Mouse (Mus musculus) embryonic facial prominence, embryonic 11.5 days (tissue): ENCODE measurements around the gene 2610318N02Rik. TPM values are rescaled to one million over a fixed set of nuclear protein-coding genes. Genes with fewer than 3 reads are reported as not detected.
A peak's percentile ranks its signal among the peaks of the same experiment; 100 is the strongest.
"Not testable (repeated sequence)": the region's sequence is repeated elsewhere in the genome, so short reads cannot be mapped to it uniquely, and the experiment has no call there.

Experiments
- ATAC-seq: fragments of 200-750 bp; cut with Nextera tagmentation; replicated peaks from 2 replicates; pipeline ENCODE4 v1.8.0; 2017; ENCODE audit warnings: low read depth; ENCODE audit not compliant: insufficient number of reproducible peaks, low FRiP score, low TSS enrichment
- DNase-seq: peaks from one replicate; pipeline ENCODE4 v3.0.0-alpha.2; 2015; ENCODE audit warnings: low spot score
- H3K27ac ChIP-seq: fragments of 300-500 bp; sonication (generic); replicated peaks from 2 replicates; pipeline ENCODE4 v1.5.1; 2014; ENCODE audit warnings: mild to moderate bottlenecking, low read depth, low read length, control low read depth
- H3K27me3 ChIP-seq: fragments of 300-500 bp; sonication (generic); 2 replicates; pipeline ENCODE4 v1.6.1; 2014; ENCODE audit warnings: mild to moderate bottlenecking, low read length, moderate library complexity, mixed read lengths; ENCODE audit not compliant: control insufficient read depth, insufficient read depth
- H3K36me3 ChIP-seq: fragments of 300-500 bp; sonication (generic); replicated peaks from 2 replicates; pipeline ENCODE4 v1.6.1; 2014; ENCODE audit warnings: low read depth, mild to moderate bottlenecking, low read length, moderate library complexity, mixed read lengths; ENCODE audit not compliant: control insufficient read depth, insufficient read depth
- H3K4me1 ChIP-seq: fragments of 300-500 bp; sonication (generic); 2 replicates; pipeline ENCODE4 v1.6.1; 2014; ENCODE audit warnings: low read length, mixed read lengths; ENCODE audit not compliant: control insufficient read depth, insufficient read depth
- H3K4me2 ChIP-seq: fragments of 300-500 bp; sonication (generic); 2 replicates; pipeline ENCODE4 v1.6.1; 2014; ENCODE audit warnings: low read depth, mild to moderate bottlenecking, control low read depth, low read length, moderate library complexity
- H3K4me3 ChIP-seq: fragments of 300-500 bp; sonication (generic); 2 replicates; pipeline ENCODE4 v1.5.1; 2014; ENCODE audit warnings: low read depth, low read length, control low read depth
- H3K9ac ChIP-seq: fragments of 300-500 bp; sonication (generic); replicated peaks from 2 replicates; pipeline ENCODE4 v1.6.1; 2014; ENCODE audit warnings: mild to moderate bottlenecking, control low read depth, low read length
- H3K9me3 ChIP-seq: fragments of 300-500 bp; sonication (generic); replicated peaks from 2 replicates; pipeline ENCODE4 v1.6.1; 2016; ENCODE audit warnings: mild to moderate bottlenecking, low read length, inconsistent platforms, mixed read lengths; ENCODE audit not compliant: control insufficient read depth
- WGBS: fragments of 180-500 bp; shearing (Covaris S2); extraction: QIAGEN DNeasy Blood & Tissue Kit; methylation state at CpG from one replicate; pipeline ENCODE4 v1.1.7; 2014; 5-methylcytosine and 5-hydroxymethylcytosine counted together
- polyA plus RNA-seq: library from polyadenylated mRNA; unstranded; fragments of >200 nt; fragmentation: Nextera tagmentation; extraction: Ambion mirVana; gene quantifications from 2 replicates; pipeline ENCODE4 v1.2.1, GENCODE M21; 2014

Gene 2610318N02Rik
- polyA plus RNA-seq, result 107 and 108 TPM in 2 replicates

GRCm38 (mm10) chr16:17124871-17125520 is at the start of gene 2610318N02Rik:
TSS of gene 2610318N02Rik (minus strand) at chr16:17125167.
- peak within 1 kb of the TSS; percentile 61 for H3K9ac ChIP-seq
- H3K27ac ChIP-seq, result peak within 1 kb of the TSS; percentile 66
- no peaks in the 10 kb centered on the region for H3K9me3 ChIP-seq
- peak within 1 kb of the TSS; percentile 84 for H3K4me2 ChIP-seq
- H3K36me3 ChIP-seq, result peaks cover 7% of the 10 kb centered on the region
- H3K4me1 ChIP-seq, result peaks cover 2% of the 10 kb centered on the region; the same call in 1 of the 2 replicates
- DNase-seq, result peak; percentile 95
- peak within 1 kb of the TSS; percentile 69 for H3K4me3 ChIP-seq
- H3K27me3 ChIP-seq, result no peaks in the 10 kb centered on the region
- under 1% methylated on average over 25 of the region's 25 CpGs for WGBS
- peak; percentile 94 for ATAC-seq

DNA sequence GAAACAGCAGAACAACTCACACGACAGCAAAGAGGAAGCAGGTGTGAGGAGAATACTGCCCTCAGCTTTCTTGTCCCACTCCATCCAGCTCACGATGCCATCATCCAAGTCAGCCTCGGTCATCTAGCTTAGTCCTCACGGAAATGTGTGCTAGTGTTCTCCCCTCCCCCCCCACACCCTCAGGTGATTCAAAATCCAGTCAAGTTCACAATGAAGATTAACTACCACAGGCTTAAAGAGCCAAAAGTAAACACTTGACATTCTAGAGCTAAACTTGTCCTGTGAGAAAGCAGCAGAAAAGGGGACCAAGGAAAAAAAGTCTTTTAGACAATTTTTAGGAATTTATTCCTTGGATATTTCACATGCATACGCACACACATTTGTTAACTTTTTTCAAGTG is 43.1 kb upstream of the 2610318N02Rik start:
- DNase-seq, result no peak
- Histone ChIP-seq H3K27me3 (no peaks in the 10 kb centered on the region), H3K4me2 (no peak overlapping the region), H3K4me1 (no peaks in the 10 kb centered on the region), H3K9ac (no peak overlapping the region), H3K4me3 (no peak overlapping the region), H3K9me3 (no peaks in the 10 kb centered on the region), H3K27ac (no peak overlapping the region), H3K36me3 (no peaks in the 10 kb centered on the region)
- 87% methylated on average over 5 of the region's 5 CpGs for WGBS
- ATAC-seq, result no peak

GRCm38 (mm10) chr16:17167179-17167578 is 42.2 kb upstream of the 2610318N02Rik start:
- ATAC-seq (no peak), DNase-seq (no peak)
- H3K27me3 ChIP-seq, result no peaks in the 10 kb centered on the region
- no peak overlapping the region for H3K27ac ChIP-seq
- H3K9ac ChIP-seq, result no peak overlapping the region
- H3K9me3 ChIP-seq, result no peaks in the 10 kb centered on the region
- no peaks in the 10 kb centered on the region for H3K36me3 ChIP-seq
- H3K4me2 ChIP-seq, result no peak overlapping the region
- H3K4me1 ChIP-seq, result no peaks in the 10 kb centered on the region
- no peak overlapping the region for H3K4me3 ChIP-seq

DNA sequence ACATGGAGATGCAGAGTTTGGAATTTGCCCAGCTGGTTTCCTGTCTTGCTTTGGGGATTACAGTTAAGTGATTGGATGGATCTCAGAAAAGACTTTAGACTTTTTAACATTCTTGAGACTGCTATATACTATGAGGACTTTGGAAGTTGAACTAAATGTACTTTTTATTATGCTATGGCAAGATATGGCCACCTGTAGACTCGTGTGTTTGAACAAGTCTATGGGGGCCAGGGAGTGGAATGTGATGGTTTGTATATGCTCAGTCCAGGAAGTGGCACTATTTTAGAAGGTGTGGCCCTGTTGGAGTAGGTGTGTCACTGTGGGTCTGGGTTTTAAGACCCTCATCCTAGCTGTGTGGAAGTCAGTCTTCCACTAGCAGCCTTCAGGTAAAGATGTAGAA is 40.5 kb upstream of the 2610318N02Rik start:
- H3K27me3 ChIP-seq, H3K27ac ChIP-seq, H3K4me1 ChIP-seq, H3K36me3 ChIP-seq, ATAC-seq, DNase-seq, H3K9ac ChIP-seq, H3K4me3 ChIP-seq, H3K9me3 ChIP-seq, H3K4me2 ChIP-seq: not testable (repeated sequence)
- WGBS, result 93% methylated on average over 1 of the region's 1 CpGs

GRCm38 (mm10) chr16:17154346-17154745 is 29.4 kb upstream of the 2610318N02Rik start:
- Histone ChIP-seq H3K27ac (no peak overlapping the region), H3K4me1 (no peaks in the 10 kb centered on the region), H3K4me3 (no peak overlapping the region), H3K27me3 (no peaks in the 10 kb centered on the region), H3K36me3 (no peaks in the 10 kb centered on the region; the same call in none of the 2 replicates), H3K9ac (no peak overlapping the region), H3K4me2 (no peak overlapping the region), H3K9me3 (no peaks in the 10 kb centered on the region)
- WGBS, result 92% methylated on average over 2 of the region's 2 CpGs
- no peak for DNase-seq
- ATAC-seq, result no peak

GRCm38 (mm10) chr16:17151874-17152273 is 26.9 kb upstream of the 2610318N02Rik start:
- no peak overlapping the region for H3K27ac ChIP-seq
- H3K9me3 ChIP-seq, result no peaks in the 10 kb centered on the region
- peaks cover 8% of the 10 kb centered on the region for H3K4me1 ChIP-seq
- peaks cover 3% of the 10 kb centered on the region; the same call in 1 of the 2 replicates for H3K27me3 ChIP-seq
- H3K9ac ChIP-seq, result no peak overlapping the region
- ATAC-seq (no peak), DNase-seq (no peak)
- no peak overlapping the region for H3K4me2 ChIP-seq
- WGBS, result 94% methylated on average over 4 of the region's 4 CpGs
- H3K36me3 ChIP-seq, result no peaks in the 10 kb centered on the region; the same call in 1 of the 2 replicates
- no peak overlapping the region for H3K4me3 ChIP-seq

GRCm38 (mm10) chr16:17150520-17151258 is 25.7 kb upstream of the 2610318N02Rik start:
- WGBS, result 86% methylated on average over 7 of the region's 7 CpGs
- Histone ChIP-seq H3K27me3 (peaks cover 3% of the 10 kb centered on the region; the same call in 1 of the 2 replicates), H3K36me3 (no peaks in the 10 kb centered on the region; the same call in 1 of the 2 replicates), H3K27ac (no peak overlapping the region), H3K4me1 (peaks cover 8% of the 10 kb centered on the region), H3K4me3 (no peak overlapping the region), H3K4me2 (no peak overlapping the region), H3K9me3 (no peaks in the 10 kb centered on the region), H3K9ac (no peak overlapping the region)
- ATAC-seq (no peak), DNase-seq (no peak)

- Histone ChIP-seq H3K4me1 (peaks cover 8% of the 10 kb centered on the region), H3K27me3 (peaks cover 3% of the 10 kb centered on the region; the same call in 1 of the 2 replicates), H3K4me3 (peak overlapping the region; percentile 55), H3K4me2 (peak overlapping the region; percentile 94), H3K27ac (no peak overlapping the region), H3K36me3 (no peaks in the 10 kb centered on the region), H3K9me3 (no peaks in the 10 kb centered on the region), H3K9ac (peak overlapping the region; percentile 18; the same call in 1 of the 2 replicates)
- ATAC-seq (0 out of 2 replicates have a peak, but pooled peaks have one; percentile 17), DNase-seq (peak; percentile 70)
- 7% methylated on average over 16 of the region's 16 CpGs for WGBS
These were observed 23.1 kb upstream of the 2610318N02Rik start for GRCm38 (mm10) chr16:17148084-17148483.
